ENCODE assay signal across 8 mouse cellular contexts in the genomic region with DNA sequence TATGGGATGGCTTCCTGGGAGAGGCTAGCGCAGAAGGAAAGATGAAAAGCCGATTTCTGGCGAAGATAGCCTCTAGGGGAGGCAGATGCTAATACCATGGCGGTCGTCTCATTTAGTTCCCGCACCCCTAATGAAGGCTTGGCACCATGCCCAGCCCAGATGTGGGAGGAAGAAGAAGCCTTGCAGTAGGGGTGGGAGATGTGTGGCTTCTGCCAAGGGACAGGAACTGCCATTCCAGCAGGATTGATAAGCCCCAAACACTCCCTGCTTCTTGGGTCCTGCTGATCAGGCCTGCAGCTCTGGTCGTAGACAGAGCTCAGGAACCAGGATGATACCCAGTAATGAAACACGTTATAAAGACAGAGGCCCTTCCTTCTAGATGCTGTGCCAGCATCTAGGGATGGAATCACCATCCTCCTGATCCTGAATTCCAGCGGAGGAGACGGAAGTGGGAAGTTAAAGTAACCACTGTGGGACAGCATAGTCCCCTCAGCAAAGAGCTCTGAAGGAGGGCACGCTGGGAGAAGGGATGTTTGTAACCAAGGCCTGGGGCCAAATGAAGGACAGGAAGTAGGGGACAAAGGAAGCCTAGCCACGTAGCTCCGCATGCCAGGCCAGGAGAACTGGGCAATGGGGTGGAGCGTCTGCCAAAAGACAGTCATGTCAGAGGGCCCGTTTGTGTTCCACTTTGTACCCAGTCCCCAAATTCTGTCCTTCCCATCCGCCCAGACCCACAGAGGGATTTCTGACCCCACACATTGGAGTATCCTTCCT. TPM values are rescaled to one million over a fixed set of nuclear protein-coding genes. Genes with fewer than 3 reads are reported as not detected.
DNase-seq lines count a peak whose midpoint lies in the region; ATAC-seq lines count a peak whose summit lies in the region.

No protein-coding gene starts in this region.

- peaks cover 43% of the 10 kb centered on the region for H3K4me1 ChIP-seq in heart, embryonic 10.5 days
- peaks cover 30% of the 10 kb centered on the region for H3K4me1 ChIP-seq in heart, embryonic 12.5 days (replicated peaks)
- H3K4me1 ChIP-seq in midbrain, embryonic 13.5 days (replicated peaks): peaks cover 45% of the 10 kb centered on the region

- H3K4me2 ChIP-seq in heart, embryonic 12.5 days: peak overlapping the region; percentile 90
- H3K4me2 ChIP-seq in midbrain, embryonic 13.5 days (replicated peaks): peak overlapping the region; percentile 82

- DNase-seq in heart, embryonic 10.5 days (ENCODE audit: low spot score): no peak
- DNase-seq in heart, postnatal 25 days (ENCODE audit: low spot score): no peak
- DNase-seq in adrenal gland, postnatal 36 days: peak; percentile 22 to 26
- peak; percentile 49 to 77 for DNase-seq in left cerebral cortex, postnatal 10 days (ENCODE audit: extremely low spot score in 1 of 2, low spot score in 2 of 2)
- DNase-seq in spleen, postnatal 36 days (ENCODE audit: low spot score in 2 of 2): no peak

- no peaks in the 10 kb centered on the region for H3K36me3 ChIP-seq in heart, embryonic 10.5 days
- no peaks in the 10 kb centered on the region for H3K36me3 ChIP-seq in heart, embryonic 12.5 days
- 0 out of 2 replicates have a peak, but pooled peaks cover 5% of the 10 kb centered on the region for H3K36me3 ChIP-seq in midbrain, embryonic 13.5 days

- peak overlapping the region; percentile 74 for H3K4me3 ChIP-seq in heart, embryonic 10.5 days
- H3K4me3 ChIP-seq in heart, embryonic 12.5 days: peak overlapping the region; percentile 77; the same call in 1 of the 2 replicates
- H3K4me3 ChIP-seq in midbrain, embryonic 13.5 days (replicated peaks): peak overlapping the region; percentile 87

- intact Hi-C loops in heart, postnatal 25 days (cut with DNase I): no loop called here
- intact Hi-C loops in left cerebral cortex, postnatal 10 days (cut with DNase I): no loop called here

- no peak for ATAC-seq in heart, embryonic 12.5 days (ENCODE audit: insufficient number of reproducible peaks, low FRiP score)
- ATAC-seq in midbrain, embryonic 13.5 days: peak; percentile 2; the same call in 1 of the 2 replicates
- ATAC-seq in granulocyte monocyte progenitor cell, adult 5-6 weeks (replicated peaks; ENCODE audit: poor library complexity, severe bottlenecking): no peak

- no peak overlapping the region for H3K9ac ChIP-seq in heart, embryonic 12.5 days
- H3K9ac ChIP-seq in midbrain, embryonic 13.5 days (replicated peaks): peak overlapping the region; percentile 97

- peak overlapping the region; percentile 42 for H3K27ac ChIP-seq in heart, embryonic 10.5 days
- H3K27ac ChIP-seq in heart, embryonic 12.5 days (ENCODE audit: poor library complexity, severe bottlenecking): peak overlapping the region; percentile 17; the same call in 1 of the 2 replicates
- H3K27ac ChIP-seq in midbrain, embryonic 13.5 days: peak overlapping the region; percentile 74

- no peaks in the 10 kb centered on the region for H3K9me3 ChIP-seq in heart, embryonic 10.5 days
- no peaks in the 10 kb centered on the region for H3K9me3 ChIP-seq in heart, embryonic 12.5 days (replicated peaks)
- H3K9me3 ChIP-seq in midbrain, embryonic 13.5 days: no peaks in the 10 kb centered on the region

- 58% methylated on average over 16 of the region's 16 CpGs for WGBS in heart, embryonic 10.5 days
- 51% methylated on average over 16 of the region's 16 CpGs for WGBS in heart, embryonic 12.5 days
- WGBS in midbrain, embryonic 13.5 days: 38% methylated on average over 16 of the region's 16 CpGs

- peaks cover 33% of the 10 kb centered on the region for H3K27me3 ChIP-seq in heart, embryonic 10.5 days (ENCODE audit: insufficient read depth, poor library complexity, severe bottlenecking)
- peaks cover 23% of the 10 kb centered on the region for H3K27me3 ChIP-seq in heart, embryonic 12.5 days (replicated peaks)
- H3K27me3 ChIP-seq in midbrain, embryonic 13.5 days: no peaks in the 10 kb centered on the region

RNA-seq across cellular contexts. Expression of a gene that starts 2.2 kb away (rescaled TPM):
- 8.2 and 11.3 TPM in 2 replicates for polyA plus RNA-seq in heart, embryonic 10.5 days (2016; fragmentation: Nextera tagmentation; extraction: Ambion mirVana)
- total RNA-seq in heart, postnatal 25 days (2021): 1 to 10 TPM; 5.5 to 6.6 TPM
- total RNA-seq in adrenal gland, postnatal 36 days (2021): 100 to 1,000 TPM in 1 of 2 experiments, 10 to 100 TPM in 1; 82.1 to 136 TPM
- polyA plus RNA-seq in heart, embryonic 12.5 days (2016; fragmentation: Nextera tagmentation; extraction: Ambion mirVana): 9.0 and 9.5 TPM in 2 replicates
- 10 to 100 TPM; 15.2 to 17.2 TPM for total RNA-seq in left cerebral cortex, postnatal 10 days (2021)
- 23.0 and 27.1 TPM in 2 replicates for polyA plus RNA-seq in midbrain, embryonic 13.5 days (2015; fragmentation: Nextera tagmentation; extraction: Ambion mirVana)
- 0.68 TPM in 1 of 2 replicates, not detected in the other for total RNA-seq in granulocyte monocyte progenitor cell, adult 5-6 weeks (2014; fragmentation: Nextera tagmentation)
- 0.67 TPM in 1 of 2 replicates, not detected in the other for total RNA-seq in granulocyte monocyte progenitor cell, adult 5-6 weeks (2017)

RNA-seq across cellular contexts. Expression of a gene that starts 16.3 kb away (rescaled TPM):
- 5.5 and 8.6 TPM in 2 replicates for polyA plus RNA-seq in heart, embryonic 10.5 days (2016; fragmentation: Nextera tagmentation; extraction: Ambion mirVana)
- total RNA-seq in heart, postnatal 25 days (2021): 1 to 10 TPM; 4.2 to 5.4 TPM
- 10 to 100 TPM; 16.2 to 38.1 TPM for total RNA-seq in adrenal gland, postnatal 36 days (2021)
- 6.0 and 7.4 TPM in 2 replicates for polyA plus RNA-seq in heart, embryonic 12.5 days (2016; fragmentation: Nextera tagmentation; extraction: Ambion mirVana)
- 10 to 100 TPM; 77.5 to 81.7 TPM for total RNA-seq in left cerebral cortex, postnatal 10 days (2021)
- polyA plus RNA-seq in midbrain, embryonic 13.5 days (2015; fragmentation: Nextera tagmentation; extraction: Ambion mirVana): 47.4 and 48.0 TPM in 2 replicates
- total RNA-seq in granulocyte monocyte progenitor cell, adult 5-6 weeks (2014; fragmentation: Nextera tagmentation): not detected in 2 replicates
- total RNA-seq in granulocyte monocyte progenitor cell, adult 5-6 weeks (2017): not detected in 2 replicates

RNA-seq across cellular contexts. Expression of a gene that starts 19.7 kb away (rescaled TPM):
- 184 and 202 TPM in 2 replicates for polyA plus RNA-seq in heart, embryonic 10.5 days (2016; fragmentation: Nextera tagmentation; extraction: Ambion mirVana)
- 100 to 1,000 TPM; 143 to 145 TPM for total RNA-seq in heart, postnatal 25 days (2021)
- 100 to 1,000 TPM; 147 to 162 TPM for total RNA-seq in adrenal gland, postnatal 36 days (2021)
- polyA plus RNA-seq in heart, embryonic 12.5 days (2016; fragmentation: Nextera tagmentation; extraction: Ambion mirVana): 156 and 162 TPM in 2 replicates
- 10 to 100 TPM; 96.2 to 98.8 TPM for total RNA-seq in left cerebral cortex, postnatal 10 days (2021)
- polyA plus RNA-seq in midbrain, embryonic 13.5 days (2015; fragmentation: Nextera tagmentation; extraction: Ambion mirVana): 226 and 244 TPM in 2 replicates
- 73.3 and 77.9 TPM in 2 replicates for total RNA-seq in granulocyte monocyte progenitor cell, adult 5-6 weeks (2014; fragmentation: Nextera tagmentation)
- total RNA-seq in granulocyte monocyte progenitor cell, adult 5-6 weeks (2017): 91.3 and 109 TPM in 2 replicates

RNA-seq across cellular contexts. Expression of a gene that starts 35.9 kb away (rescaled TPM):
- 1,131 and 1,417 TPM in 2 replicates for polyA plus RNA-seq in heart, embryonic 10.5 days (2016; fragmentation: Nextera tagmentation; extraction: Ambion mirVana)
- total RNA-seq in heart, postnatal 25 days (2021): 1,000 to 10,000 TPM; 2,312 to 2,343 TPM
- total RNA-seq in adrenal gland, postnatal 36 days (2021): 100 to 1,000 TPM; 567 to 597 TPM
- polyA plus RNA-seq in heart, embryonic 12.5 days (2016; fragmentation: Nextera tagmentation; extraction: Ambion mirVana): 1,576 and 1,627 TPM in 2 replicates
- total RNA-seq in left cerebral cortex, postnatal 10 days (2021): 100 to 1,000 TPM; 399 to 414 TPM
- polyA plus RNA-seq in midbrain, embryonic 13.5 days (2015; fragmentation: Nextera tagmentation; extraction: Ambion mirVana): 948 and 970 TPM in 2 replicates
- total RNA-seq in granulocyte monocyte progenitor cell, adult 5-6 weeks (2014; fragmentation: Nextera tagmentation): 783 and 971 TPM in 2 replicates
- total RNA-seq in granulocyte monocyte progenitor cell, adult 5-6 weeks (2017): 804 and 885 TPM in 2 replicates

RNA-seq across cellular contexts. Expression of a gene that starts 36.0 kb away (rescaled TPM):
- polyA plus RNA-seq in heart, embryonic 10.5 days (2016; fragmentation: Nextera tagmentation; extraction: Ambion mirVana): 12.3 and 13.3 TPM in 2 replicates
- 10 to 100 TPM; 27.0 to 28.0 TPM for total RNA-seq in heart, postnatal 25 days (2021)
- 10 to 100 TPM; 43.8 to 70.0 TPM for total RNA-seq in adrenal gland, postnatal 36 days (2021)
- 16.0 and 17.5 TPM in 2 replicates for polyA plus RNA-seq in heart, embryonic 12.5 days (2016; fragmentation: Nextera tagmentation; extraction: Ambion mirVana)
- 10 to 100 TPM; 54.3 to 55.7 TPM for total RNA-seq in left cerebral cortex, postnatal 10 days (2021)
- 14.6 and 25.3 TPM in 2 replicates for polyA plus RNA-seq in midbrain, embryonic 13.5 days (2015; fragmentation: Nextera tagmentation; extraction: Ambion mirVana)
- 16.4 and 19.4 TPM in 2 replicates for total RNA-seq in granulocyte monocyte progenitor cell, adult 5-6 weeks (2014; fragmentation: Nextera tagmentation)
- 9.5 and 9.6 TPM in 2 replicates for total RNA-seq in granulocyte monocyte progenitor cell, adult 5-6 weeks (2017)

Comparison
In these comparisons a context has a peak if more than half of its experiments do, and no peak if none do; other contexts are left out.
1. DNase-seq: peak in adrenal gland, postnatal 36 days (2 of 2) and left cerebral cortex, postnatal 10 days (2 of 2); none in heart, embryonic 10.5 days (single experiment), heart, postnatal 25 days (single experiment) and spleen, postnatal 36 days (0 of 2).
2. H3K27ac ChIP-seq: peak in every context shown above with its lines; median percentile 74 in midbrain, embryonic 13.5 days; 42 in heart, embryonic 10.5 days; 17 in heart, embryonic 12.5 days.
3. RNA of a gene that starts 2.2 kb away (total RNA-seq): 82.1 to 136 TPM in adrenal gland, postnatal 36 days; 15.2 to 17.2 TPM in left cerebral cortex, postnatal 10 days, 5.5 to 6.6 TPM in heart, postnatal 25 days and 0.67 to 0.68 TPM in granulocyte monocyte progenitor cell, adult 5-6 weeks; every median in the first group is over 4 times any median in the second.
4. RNA of a gene that starts 16.3 kb away (total RNA-seq): 77.5 to 81.7 TPM in left cerebral cortex, postnatal 10 days, 16.2 to 38.1 TPM in adrenal gland, postnatal 36 days and 4.2 to 5.4 TPM in heart, postnatal 25 days; not detected in granulocyte monocyte progenitor cell, adult 5-6 weeks; every median in the first group is over 4 times any median in the second.
5. Peak in every context shown above with its lines, with median percentiles within 50 percentile points of each other: H3K4me3 ChIP-seq.